Mouse (Mus musculus) regulatory T cell (primary cell): ENCODE data around the gene Aak1.

Source experiments
- in situ Hi-C: fragments of 300-600 bp; cut with MboI, MseI; formaldehyde crosslinking; loops from one replicate; pipeline ENCODE4 v1.15.1; 2025; ENCODE audit warnings: high pct_unique_total_duplicates

Gene Aak1

GRCm38 (mm10) chr6:86955741-86956140, 106.4 kb downstream of the Aak1 start:
- in situ Hi-C loops = no loop called here

DNA sequence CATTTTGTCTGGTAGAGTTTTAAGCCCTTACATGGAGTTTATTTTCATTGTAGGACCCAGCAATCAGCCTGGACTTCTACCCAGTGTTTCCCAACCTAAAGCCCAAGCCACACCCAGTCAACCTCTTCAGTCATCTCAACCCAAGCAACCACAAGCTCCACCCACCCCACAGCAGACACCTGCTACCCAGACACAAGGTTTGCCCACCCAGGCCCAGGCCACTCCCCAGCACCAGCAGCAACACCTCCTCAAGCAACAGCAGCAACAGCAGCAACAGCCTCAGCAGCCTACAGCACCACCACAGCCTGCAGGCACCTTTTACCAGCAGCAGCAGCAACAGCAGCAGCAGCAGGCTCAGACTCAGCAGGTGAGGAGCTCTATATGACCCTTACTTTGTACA, 106.9 kb downstream of the Aak1 start:
- in situ Hi-C loops = no loop called here

GRCm38 (mm10) chr6:86959006-86959405, 109.7 kb downstream of the Aak1 start:
- in situ Hi-C loops = no loop called here

DNA sequence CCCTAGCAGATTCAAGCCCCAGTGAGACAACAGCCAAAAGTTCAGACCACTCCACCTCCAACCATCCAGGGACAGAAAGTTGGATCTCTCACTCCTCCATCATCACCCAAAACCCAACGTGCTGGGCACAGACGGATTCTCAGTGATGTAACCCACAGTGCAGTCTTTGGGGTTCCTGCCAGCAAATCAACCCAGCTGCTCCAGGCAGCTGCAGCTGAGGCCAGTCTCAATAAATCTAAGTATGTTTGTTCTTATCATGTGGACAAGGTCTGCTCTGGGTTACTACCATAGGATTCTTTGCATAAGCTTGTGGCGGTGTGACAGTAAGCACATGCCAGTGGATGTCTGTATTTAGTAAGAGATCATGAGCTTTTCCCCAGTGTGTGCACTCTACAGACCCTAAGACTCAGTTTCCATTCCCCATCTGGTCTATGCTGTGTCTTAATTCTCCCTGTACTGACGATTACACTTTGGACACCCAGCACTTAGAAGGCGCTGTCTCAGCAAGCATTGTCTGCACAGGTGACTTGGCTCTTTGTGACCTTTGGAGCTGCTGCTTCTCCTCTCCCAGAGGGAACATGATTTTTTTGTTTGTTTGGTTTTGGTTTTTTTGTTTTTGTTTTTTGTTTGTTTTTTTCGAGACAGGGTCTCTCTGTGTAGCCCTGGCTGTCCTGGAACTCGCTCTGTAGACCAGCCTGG, 114.8 kb downstream of the Aak1 start:
- in situ Hi-C loops = no loop called here

DNA sequence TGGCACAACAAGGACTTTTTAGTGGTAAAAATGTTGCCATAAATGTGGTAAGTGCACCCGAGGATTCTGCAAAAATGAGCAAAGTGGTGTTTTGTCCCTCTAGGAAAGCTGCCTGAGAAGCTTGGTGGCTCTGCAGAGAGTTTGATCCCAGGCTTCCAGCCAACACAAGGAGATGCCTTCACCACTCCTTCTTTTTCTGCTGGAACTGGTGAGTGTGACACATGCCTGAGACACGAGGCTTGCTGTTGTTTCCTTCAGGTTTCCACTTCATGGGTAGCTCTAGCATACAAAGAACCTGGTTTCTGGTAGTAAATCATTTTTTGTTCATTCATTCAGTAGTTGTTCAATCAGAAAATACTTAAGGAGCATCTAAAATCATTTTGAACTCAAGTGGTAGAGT, 117.8 kb downstream of the Aak1 start:
- in situ Hi-C loops = no loop called here

- in situ Hi-C loops = loop anchor here (10.0 kb wide), 1 partner anchor 349 kb away; the partner anchor contains the start of gene Asprv1
These were observed 124.6 kb downstream of the Aak1 start for GRCm38 (mm10) chr6:86973956-86974355.

DNA sequence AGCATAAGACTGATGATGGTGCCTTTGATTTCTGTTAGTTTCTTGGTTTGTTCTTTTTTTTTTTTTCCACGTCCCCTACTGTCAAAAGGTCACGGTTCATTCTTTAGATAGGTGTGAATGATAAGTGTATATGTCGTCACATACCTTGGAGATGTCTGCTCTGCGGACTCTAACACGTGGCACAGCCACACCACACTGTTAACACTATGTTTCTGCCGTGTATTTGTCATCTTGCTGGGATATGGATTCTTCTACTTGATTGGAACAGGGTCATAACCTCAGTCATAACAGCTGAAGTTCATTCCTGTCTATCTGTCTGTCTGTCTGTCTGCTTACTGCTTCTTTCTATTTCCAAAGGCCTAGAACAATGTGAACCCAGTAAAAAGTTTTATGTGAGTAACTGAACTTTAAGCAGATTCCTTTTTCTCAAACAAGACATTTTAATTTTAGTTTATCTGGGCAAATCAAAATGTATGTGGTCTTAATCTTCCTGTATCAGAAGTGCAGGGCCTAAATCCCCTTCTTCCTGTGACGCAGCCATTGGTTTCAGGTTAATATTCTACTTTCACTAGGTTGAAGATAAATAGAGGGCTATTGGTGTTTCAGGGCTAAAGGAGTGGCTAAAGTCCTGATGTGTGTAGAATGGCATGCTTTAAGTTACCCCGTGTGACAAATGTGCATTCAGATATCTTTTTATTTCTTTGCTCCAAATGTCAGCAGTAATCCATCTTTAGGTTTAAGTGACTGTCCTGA, 129.0 kb downstream of the Aak1 start:
- in situ Hi-C loops = loop anchor here (10.0 kb wide), 1 partner anchor 354 kb away; the partner anchor contains the start of gene Asprv1

DNA sequence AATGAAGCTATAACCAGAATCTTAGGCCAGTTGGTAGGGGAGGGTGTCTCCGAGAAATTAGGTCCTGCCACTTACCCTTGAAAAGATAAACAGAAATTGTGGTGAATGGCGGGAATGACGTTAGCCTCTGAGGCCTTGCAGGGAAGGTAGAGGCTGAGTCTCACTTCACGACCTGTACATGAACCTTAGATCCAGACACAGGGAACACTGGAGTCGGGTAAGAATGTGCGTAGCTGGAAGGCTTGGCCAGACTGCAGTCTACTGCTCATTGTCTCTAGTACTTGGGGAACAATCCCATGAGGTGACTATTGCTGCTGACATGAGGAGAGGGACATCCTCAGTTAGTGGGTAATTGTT, 129.6 kb downstream of the Aak1 start:
- in situ Hi-C loops = loop anchor here (10.0 kb wide), 1 partner anchor 354 kb away; the partner anchor contains the start of gene Asprv1

- in situ Hi-C loops = no loop called here
These were observed 131.9 kb downstream of the Aak1 start for GRCm38 (mm10) chr6:86981206-86981605.

DNA sequence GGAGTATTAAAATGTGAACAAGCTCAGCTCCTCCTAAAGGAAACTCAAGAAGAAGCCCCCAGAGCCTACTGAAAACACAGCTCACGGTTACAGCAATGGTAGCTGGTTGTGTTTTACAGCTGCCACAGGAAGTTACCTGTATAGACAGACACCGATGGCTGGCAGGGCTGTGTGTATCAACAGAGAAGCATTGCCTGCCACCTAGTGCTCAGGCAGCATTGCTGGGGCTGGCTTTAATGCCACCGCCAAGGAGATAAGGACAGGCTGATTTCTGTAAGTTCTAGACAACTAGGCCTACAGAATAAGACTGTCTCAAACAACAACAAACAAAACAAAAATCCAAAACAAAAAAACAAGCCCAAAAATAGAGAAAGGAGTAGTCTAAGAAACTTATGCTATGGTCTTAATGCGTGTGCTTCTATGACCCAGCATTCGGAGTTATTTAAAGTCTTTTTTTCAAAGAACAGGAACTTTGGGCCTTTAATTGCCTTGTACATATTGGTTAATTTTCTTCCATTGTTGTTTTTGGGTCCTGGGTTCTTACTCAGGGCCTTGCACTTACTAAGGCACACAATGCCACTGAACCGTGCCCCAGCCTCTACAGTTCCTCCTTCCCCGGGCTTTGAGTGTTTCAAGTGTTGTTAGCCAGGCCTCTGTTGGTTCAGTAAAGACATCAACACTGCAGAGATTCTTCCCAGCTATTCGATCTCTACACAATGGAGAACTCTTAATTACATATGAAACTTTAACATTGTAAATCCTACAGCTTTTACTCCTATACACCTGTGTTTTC, 136.2 kb downstream of the Aak1 start:
- in situ Hi-C loops = no loop called here

GRCm38 (mm10) chr6:86989576-86989975, 140.3 kb downstream of the Aak1 start:
- in situ Hi-C loops = no loop called here

DNA sequence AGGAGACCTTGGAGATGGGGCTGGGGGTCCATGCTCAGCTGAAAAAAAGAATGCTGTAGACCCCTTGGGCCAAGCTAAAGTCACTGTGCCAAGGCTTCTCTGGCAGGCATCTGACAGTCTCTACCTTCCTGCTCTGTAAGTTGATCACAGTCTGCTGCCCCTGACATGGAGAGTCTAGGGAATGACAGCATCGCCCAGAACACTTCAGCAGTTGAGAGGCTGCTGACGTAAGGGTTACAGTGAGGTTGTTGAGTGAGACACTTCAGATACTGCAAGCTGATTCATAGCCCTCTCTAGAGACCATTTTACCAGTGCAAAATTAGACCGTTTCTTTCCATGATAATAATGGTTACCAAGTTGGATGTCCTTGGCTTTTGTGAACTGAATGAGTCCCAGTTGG, 141.7 kb downstream of the Aak1 start:
- in situ Hi-C loops = no loop called here

DNA sequence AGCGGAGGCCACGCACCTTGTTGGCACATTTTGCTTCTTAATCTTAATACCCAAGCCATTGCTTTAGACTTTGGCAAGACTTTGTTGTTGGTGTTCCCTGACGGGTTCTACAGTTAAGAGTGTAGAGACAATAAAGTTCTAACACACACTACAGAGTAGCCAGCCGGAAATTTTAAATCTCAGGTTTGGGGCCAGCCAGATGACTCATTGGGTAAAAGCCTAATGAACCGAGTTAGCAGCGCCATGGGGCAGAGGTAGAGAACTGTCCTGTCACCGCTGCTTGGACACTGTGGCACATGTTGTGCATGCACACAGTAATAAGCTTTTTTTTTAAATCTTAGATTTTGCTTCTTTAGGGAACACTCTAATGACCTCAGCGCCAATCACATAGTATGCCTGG, 143.0 kb downstream of the Aak1 start:
- in situ Hi-C loops = no loop called here

DNA sequence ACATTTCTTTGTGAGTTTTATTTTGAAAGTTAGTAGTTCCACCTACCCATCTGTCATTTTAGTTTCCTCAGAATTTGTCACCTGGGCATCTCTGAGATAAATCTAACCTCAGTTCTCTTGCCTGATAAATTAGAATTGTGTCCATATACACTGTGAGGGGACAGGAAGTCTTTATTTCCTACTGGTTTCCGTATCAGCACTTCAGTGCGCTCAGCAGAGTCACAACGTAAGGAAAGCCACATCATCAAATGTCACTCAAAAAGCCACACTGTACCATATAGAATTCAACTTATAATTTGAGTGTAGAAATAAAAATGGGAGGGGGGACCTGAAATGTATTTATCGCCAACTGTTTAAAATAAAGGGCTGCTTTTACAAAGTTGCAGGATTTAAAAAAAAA, 144.9 kb downstream of the Aak1 start:
- in situ Hi-C loops = no loop called here

DNA sequence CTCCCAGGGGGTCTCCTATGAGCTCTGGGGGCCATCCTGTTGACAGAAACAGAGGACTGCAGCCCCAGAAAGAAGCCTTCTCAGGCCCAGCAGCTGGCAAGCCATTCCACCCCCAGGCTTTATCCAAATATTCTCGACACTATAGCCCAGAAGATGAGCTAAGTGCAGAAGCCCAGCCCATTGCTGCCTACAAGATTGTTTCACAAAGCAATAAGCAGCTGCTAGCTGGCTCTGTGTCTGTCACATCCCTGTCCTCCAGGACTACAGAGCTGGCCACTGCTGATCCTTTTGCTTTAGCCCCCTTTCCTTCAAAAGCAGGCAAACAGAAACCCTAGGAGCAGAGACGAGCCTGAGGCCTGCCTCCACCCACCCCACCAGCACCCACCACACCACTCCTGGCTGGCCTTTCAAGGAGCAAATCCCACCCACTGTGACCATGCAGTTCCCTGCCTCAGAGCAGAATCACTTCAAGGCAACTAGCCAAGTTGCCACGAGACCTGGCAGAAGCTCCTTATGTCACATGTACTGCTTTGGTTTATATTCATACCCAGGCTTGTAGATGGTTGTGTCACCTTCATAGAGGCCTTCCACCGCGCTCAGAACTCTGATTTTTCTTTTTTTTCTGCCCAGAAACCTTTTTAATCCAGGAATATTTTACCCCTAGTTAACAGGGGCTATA, 147.5 kb downstream of the Aak1 start:
- in situ Hi-C loops = no loop called here

DNA sequence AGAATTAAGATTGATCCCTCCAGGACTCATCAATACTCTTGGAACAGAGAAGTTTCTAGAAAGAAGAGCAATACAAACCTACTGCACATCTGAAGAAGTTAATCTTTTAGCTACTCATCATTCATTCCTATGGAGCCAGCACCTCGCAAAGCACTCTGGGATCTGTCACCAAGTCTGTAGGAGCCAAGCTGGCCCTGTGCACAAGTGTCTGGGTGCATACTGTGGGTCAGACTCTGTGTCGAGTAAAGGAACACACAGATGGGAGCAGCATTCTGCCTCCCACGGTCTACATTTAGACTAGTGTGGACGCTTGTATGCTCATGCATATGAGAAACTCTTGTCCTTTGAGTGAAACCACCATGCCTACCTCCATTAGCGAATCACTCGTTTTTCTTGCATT, 148.0 kb downstream of the Aak1 start:
- in situ Hi-C loops = no loop called here

GRCm38 (mm10) chr6:87001995-87002394, 152.7 kb downstream of the Aak1 start:
- in situ Hi-C loops = no loop called here

GRCm38 (mm10) chr6:87002521-87003055, 153.3 kb downstream of the Aak1 start:
- in situ Hi-C loops = no loop called here

DNA sequence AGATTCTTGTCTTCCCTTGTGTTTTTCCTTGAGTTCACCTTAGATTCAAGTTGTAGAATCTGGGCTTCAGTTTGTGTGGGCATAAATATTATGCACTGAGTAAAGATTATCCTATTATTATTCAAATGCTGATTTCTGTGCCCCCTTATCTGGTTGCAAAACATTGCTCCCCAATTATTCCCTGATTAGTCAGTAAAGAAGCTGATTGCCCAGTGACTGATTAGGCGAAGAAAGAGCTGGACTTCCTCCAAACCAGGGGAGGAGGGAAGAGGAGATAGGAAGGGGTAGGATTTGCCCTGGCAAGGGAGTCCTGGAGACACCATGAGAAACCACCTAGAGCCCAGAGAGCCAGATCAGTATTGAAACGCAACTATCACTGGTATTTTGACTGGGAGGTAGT, 154.8 kb downstream of the Aak1 start:
- in situ Hi-C loops = no loop called here

GRCm38 (mm10) chr6:87005577-87005976, 156.3 kb downstream of the Aak1 start:
- in situ Hi-C loops = no loop called here

GRCm38 (mm10) chr6:87008887-87009286, 159.6 kb downstream of the Aak1 start, which contains the start of gene Nfu1:
Nfu1 (plus strand) TSS chr6:87009236.
- in situ Hi-C loops = no loop called here
